Mouse (Mus musculus) embryonic facial prominence, embryonic 14.5 days (tissue): ENCODE measurements at regions not wholly inside any gene's neighbourhood (a gene's known extent, or its start where the extent isn't known, plus 50 kb on each side); places are given as distances from the start of the nearest gene placed in this dataset.
A peak's percentile ranks its signal among the peaks of the same experiment; 100 is the strongest.

Experiments used
- ATAC-seq: fragments of 200-750 bp; cut with Nextera tagmentation; 2 replicates; pipeline ENCODE4 v1.8.0; 2017; ENCODE audit warnings: low read depth, moderate number of reproducible peaks, moderate TSS enrichment
- DNase-seq: peaks from one replicate; pipeline ENCODE4 v3.0.0-alpha.2; 2015; ENCODE audit warnings: low spot score
- H3K27ac ChIP-seq: fragments of 300-500 bp; sonication (generic); replicated peaks from 2 replicates; pipeline ENCODE4 v1.5.1; 2014; ENCODE audit warnings: low read depth, mild to moderate bottlenecking, low read length, moderate library complexity
- H3K27me3 ChIP-seq: fragments of 300-500 bp; sonication (generic); replicated peaks from 2 replicates; pipeline ENCODE4 v1.6.1; 2014; ENCODE audit warnings: low read length; ENCODE audit not compliant: control insufficient read depth, insufficient read depth
- H3K36me3 ChIP-seq: fragments of 300-500 bp; sonication (generic); 2 replicates; pipeline ENCODE4 v1.6.1; 2014; ENCODE audit warnings: low read length, mixed read lengths; ENCODE audit not compliant: control insufficient read depth, insufficient read depth
- H3K4me1 ChIP-seq: fragments of 300-500 bp; sonication (generic); 2 replicates; pipeline ENCODE4 v1.6.1; 2014; ENCODE audit warnings: antibody characterized with exemption, low read length; ENCODE audit not compliant: control insufficient read depth, insufficient read depth
- H3K4me2 ChIP-seq: fragments of 300-500 bp; sonication (generic); 2 replicates; pipeline ENCODE4 v1.6.1; 2014; ENCODE audit warnings: low read depth, mild to moderate bottlenecking, low read length, moderate library complexity, mixed read lengths
- H3K4me3 ChIP-seq: fragments of 300-500 bp; sonication (generic); 2 replicates; pipeline ENCODE4 v1.5.1; 2014; ENCODE audit warnings: low read depth, mild to moderate bottlenecking, low read length
- H3K9ac ChIP-seq: fragments of 300-500 bp; sonication (generic); 2 replicates; pipeline ENCODE4 v1.6.1; 2014; ENCODE audit warnings: low read depth, mild to moderate bottlenecking, low read length, moderate library complexity, mixed read lengths
- H3K9me3 ChIP-seq: fragments of 300-500 bp; sonication (generic); 2 replicates; pipeline ENCODE4 v1.6.1; 2016; ENCODE audit warnings: low read length; ENCODE audit not compliant: control insufficient read depth
- WGBS: fragments of 180-500 bp; shearing (Covaris S2); extraction: QIAGEN DNeasy Blood & Tissue Kit; methylation state at CpG from one replicate; pipeline ENCODE4 v1.1.7; 2014; 5-methylcytosine and 5-hydroxymethylcytosine counted together

GRCm38 (mm10) chr10:119001895-119002294 lies 131.9 kb upstream of the Dyrk2 start:
- WGBS = 85% methylated on average over 7 of the region's 7 CpGs

DNA sequence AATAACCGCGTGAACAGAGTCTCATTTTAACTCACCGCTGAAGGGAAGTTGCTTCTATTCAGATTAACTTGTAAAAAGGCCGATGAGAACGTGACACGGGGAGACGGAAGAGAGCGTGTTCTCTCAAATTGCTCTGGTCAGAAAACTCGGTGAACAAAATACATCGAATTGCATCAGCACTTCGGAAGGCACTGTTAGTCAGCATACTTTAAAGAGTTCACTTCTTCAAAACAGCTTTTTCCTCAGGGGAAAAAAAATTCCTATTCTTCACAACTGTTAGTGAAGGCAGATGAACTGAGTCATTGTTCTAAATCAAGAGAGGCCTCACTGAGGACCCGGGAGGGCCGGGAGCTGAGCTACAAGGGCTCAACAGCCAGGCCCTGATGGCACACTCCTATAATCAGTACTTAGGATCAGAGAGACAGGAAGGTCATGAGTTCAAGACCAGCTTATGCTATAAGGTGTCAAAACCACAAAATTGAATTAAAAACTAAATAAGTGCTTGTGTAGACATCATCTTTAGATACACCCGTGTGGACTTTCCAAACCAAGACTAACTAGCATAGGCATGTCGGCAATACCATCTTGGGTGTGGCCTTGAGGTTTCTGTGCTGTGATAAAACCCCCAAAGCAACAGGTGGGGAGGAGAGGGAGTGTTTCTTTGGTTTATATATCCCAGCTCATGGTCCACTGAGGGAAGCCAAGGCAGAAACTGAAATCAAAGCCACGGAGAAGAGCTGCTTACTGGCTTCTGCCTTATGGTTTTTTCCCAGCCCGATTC lies 131.2 kb upstream of the Dyrk2 start:
- no peak for ATAC-seq
- Histone ChIP-seq H3K4me1 (no peaks in the 10 kb centered on the region), H3K4me2 (no peak overlapping the region), H3K4me3 (no peak overlapping the region), H3K9me3 (no peaks in the 10 kb centered on the region), H3K9ac (no peak overlapping the region), H3K27me3 (no peaks in the 10 kb centered on the region), H3K36me3 (no peaks in the 10 kb centered on the region), H3K27ac (no peak overlapping the region)
- peak; percentile 52 for DNase-seq
- 56% methylated on average over 17 of the region's 17 CpGs for WGBS

More at GRCm38 (mm10) chr10:119001895-119002294, 131.9 kb upstream of the Dyrk2 start:
- no peak for DNase-seq
- no peak overlapping the region for H3K27ac ChIP-seq
- no peaks in the 10 kb centered on the region for H3K4me1 ChIP-seq
- no peak overlapping the region for H3K4me3 ChIP-seq
- H3K27me3 ChIP-seq = no peaks in the 10 kb centered on the region
- H3K9ac ChIP-seq = no peak overlapping the region
- H3K9me3 ChIP-seq = no peaks in the 10 kb centered on the region
- H3K4me2 ChIP-seq = no peak overlapping the region
- no peak for ATAC-seq
- no peaks in the 10 kb centered on the region for H3K36me3 ChIP-seq

GRCm38 (mm10) chr10:118998966-118999365 lies 129.0 kb upstream of the Dyrk2 start:
- H3K27ac ChIP-seq = no peak overlapping the region
- WGBS = 77% methylated on average over 6 of the region's 6 CpGs
- no peak overlapping the region for H3K4me3 ChIP-seq

DNA sequence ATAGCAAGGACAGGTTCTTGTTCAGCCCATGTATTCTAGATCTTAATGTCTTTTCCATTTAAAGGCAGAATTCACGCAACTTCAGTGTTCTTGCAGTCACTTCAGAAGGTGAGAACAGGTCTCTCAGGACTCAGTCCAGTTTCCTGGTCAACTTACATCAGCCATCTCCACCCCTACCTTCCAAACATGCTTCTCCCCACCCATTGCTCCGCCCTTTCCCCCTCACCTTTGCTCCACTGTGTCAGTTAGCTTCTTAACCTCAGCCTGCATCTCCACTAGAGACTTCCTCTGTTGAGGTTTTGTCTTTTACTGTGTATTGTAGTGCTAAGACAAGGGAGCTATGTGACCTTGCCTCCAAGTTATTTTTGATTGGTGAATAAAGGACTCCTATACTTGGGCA lies 127.0 kb upstream of the Dyrk2 start:
- no peak overlapping the region for H3K4me3 ChIP-seq
- H3K27me3 ChIP-seq = no peaks in the 10 kb centered on the region
- no peak overlapping the region for H3K9ac ChIP-seq
- WGBS = 85% methylated on average over 2 of the region's 2 CpGs
- H3K27ac ChIP-seq = no peak overlapping the region
- no peaks in the 10 kb centered on the region for H3K4me1 ChIP-seq
- DNase-seq = no peak
- no peaks in the 10 kb centered on the region for H3K9me3 ChIP-seq
- no peak for ATAC-seq
- no peak overlapping the region for H3K4me2 ChIP-seq
- no peaks in the 10 kb centered on the region for H3K36me3 ChIP-seq

More at GRCm38 (mm10) chr10:118998966-118999365, 129.0 kb upstream of the Dyrk2 start:
- ATAC-seq = no peak
- no peaks in the 10 kb centered on the region for H3K9me3 ChIP-seq
- no peak overlapping the region for H3K9ac ChIP-seq
- H3K4me2 ChIP-seq = no peak overlapping the region
- H3K4me1 ChIP-seq = no peaks in the 10 kb centered on the region
- no peaks in the 10 kb centered on the region for H3K27me3 ChIP-seq
- H3K36me3 ChIP-seq = no peaks in the 10 kb centered on the region
- no peak for DNase-seq

DNA sequence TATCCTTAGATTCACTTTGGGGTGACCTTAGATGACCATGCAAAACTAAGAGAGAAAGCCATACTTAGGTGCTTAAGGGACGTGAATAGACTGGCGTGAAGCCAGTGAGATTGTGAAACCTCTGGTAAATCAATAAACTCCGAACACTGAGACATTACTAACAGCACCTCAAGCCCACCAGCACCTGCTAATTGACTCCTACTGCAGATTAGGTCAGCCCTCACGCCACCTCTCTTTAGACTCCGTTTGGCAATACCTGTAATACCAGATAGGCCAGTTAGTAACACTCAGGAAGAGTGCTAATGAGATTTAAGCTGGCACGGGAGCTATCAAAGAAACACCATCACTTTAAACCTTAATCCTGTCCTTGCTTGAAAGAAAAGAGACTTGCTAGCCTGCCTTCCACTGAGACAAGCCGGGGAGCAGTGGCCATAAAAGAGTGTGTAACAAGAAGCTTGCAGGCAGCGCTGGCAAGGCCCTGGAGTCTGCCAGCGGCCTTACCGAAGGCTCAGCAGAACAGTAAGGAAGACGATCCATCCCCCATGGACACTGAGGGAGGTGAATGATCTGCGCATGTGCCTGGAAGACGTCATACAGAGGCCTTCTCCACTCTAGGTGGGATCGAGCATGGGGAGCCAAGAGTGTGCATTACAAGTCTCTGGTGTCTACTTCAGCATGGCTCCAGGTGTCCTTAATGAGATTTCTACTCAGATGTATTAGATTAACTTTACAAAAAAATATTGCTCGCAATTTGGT lies 124.0 kb upstream of the Dyrk2 start:
- H3K4me2 ChIP-seq = no peak overlapping the region
- peak; percentile 57 for ATAC-seq
- 51% methylated on average over 15 of the region's 15 CpGs for WGBS

GRCm38 (mm10) chr10:118991213-118991612 lies 121.2 kb upstream of the Dyrk2 start:
- Histone ChIP-seq H3K9me3 (no peaks in the 10 kb centered on the region), H3K27me3 (no peaks in the 10 kb centered on the region), H3K9ac (no peak overlapping the region), H3K4me3 (no peak overlapping the region), H3K4me1 (no peaks in the 10 kb centered on the region), H3K4me2 (no peak overlapping the region), H3K36me3 (no peaks in the 10 kb centered on the region), H3K27ac (no peak overlapping the region)
- ATAC-seq (no peak), DNase-seq (no peak)
- 80% methylated on average over 7 of the region's 7 CpGs for WGBS

More for the DNA sequence above, 124.0 kb upstream of the Dyrk2 start:
- Histone ChIP-seq H3K27ac (no peak overlapping the region), H3K4me1 (no peaks in the 10 kb centered on the region), H3K27me3 (no peaks in the 10 kb centered on the region), H3K9me3 (no peaks in the 10 kb centered on the region), H3K4me3 (no peak overlapping the region), H3K36me3 (no peaks in the 10 kb centered on the region), H3K9ac (no peak overlapping the region)
- peak; percentile 46 for DNase-seq

GRCm38 (mm10) chr10:118990500-118990899 lies 120.5 kb upstream of the Dyrk2 start:
- DNase-seq = no peak
- Histone ChIP-seq H3K27me3 (no peaks in the 10 kb centered on the region), H3K9ac (no peak overlapping the region), H3K27ac (no peak overlapping the region), H3K36me3 (no peaks in the 10 kb centered on the region), H3K4me2 (no peak overlapping the region), H3K4me1 (no peaks in the 10 kb centered on the region), H3K9me3 (no peaks in the 10 kb centered on the region), H3K4me3 (no peak overlapping the region)
- ATAC-seq = no peak
- WGBS = 60% methylated on average over 6 of the region's 6 CpGs

DNA sequence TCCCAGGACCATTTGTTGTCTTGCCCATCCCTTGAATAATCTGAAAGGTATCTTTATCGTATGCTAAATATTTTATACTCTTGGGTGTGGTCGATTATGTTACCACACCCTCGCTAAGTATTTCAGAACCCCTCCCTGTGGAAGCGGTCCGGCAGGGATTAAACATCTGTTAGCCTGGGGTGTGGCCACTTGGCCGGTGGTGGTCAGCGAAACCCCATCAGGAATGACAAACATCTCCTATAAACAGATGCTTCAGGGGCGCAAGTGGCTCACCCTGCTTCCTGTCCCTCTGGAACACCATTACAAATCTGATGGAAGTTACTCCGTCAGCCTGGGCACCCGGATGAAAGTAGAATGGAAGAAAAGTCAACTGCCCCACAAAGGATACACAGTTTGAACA lies 119.8 kb upstream of the Dyrk2 start:
- DNase-seq = no peak
- no peaks in the 10 kb centered on the region for H3K9me3 ChIP-seq
- 80% methylated on average over 10 of the region's 10 CpGs for WGBS

More for the DNA sequence above, 119.8 kb upstream of the Dyrk2 start:
- no peak for ATAC-seq
- Histone ChIP-seq H3K27ac (no peak overlapping the region), H3K9ac (no peak overlapping the region), H3K27me3 (no peaks in the 10 kb centered on the region), H3K4me2 (no peak overlapping the region), H3K4me1 (no peaks in the 10 kb centered on the region), H3K4me3 (no peak overlapping the region), H3K36me3 (no peaks in the 10 kb centered on the region)
